Mouse (Mus musculus): ENCODE data around the gene Dhx33. TPM values are rescaled to one million over a fixed set of nuclear protein-coding genes. Genes with fewer than 3 reads are reported as not detected.
A peak's percentile ranks its signal among the peaks of the same experiment; 100 is the strongest.

Dhx33 gene
- total RNA-seq, 2 experiments from 2014 or later, result 13.9 to 19.5 TPM

GRCm38 (mm10) chr11:70982557-70983228 lies 21.5 kb downstream of the Dhx33 start, which contains the start of gene C1qbp:
Gene C1qbp, minus strand, starts transcription at chr11:70983026.
- DNase-seq (ENCODE audit: low spot score in 2 of 2), result peak; percentile 97

- DNase-seq (ENCODE audit: low spot score in 2 of 2), result no peak
These were observed 22.2 kb downstream of the Dhx33 start for GRCm38 (mm10) chr11:70982030-70982429.

GRCm38 (mm10) chr11:70980751-70981510 lies 23.3 kb downstream of the Dhx33 start:
- DNase-seq (ENCODE audit: low spot score in 2 of 2), result no peak

- DNase-seq (ENCODE audit: low spot score in 2 of 2), result no peak
These were observed 24.0 kb downstream of the Dhx33 start for GRCm38 (mm10) chr11:70980232-70980631.

GRCm38 (mm10) chr11:70977293-70977692 lies 26.9 kb downstream of the Dhx33 start:
- no peak for DNase-seq (ENCODE audit: low spot score in 2 of 2)

GRCm38 (mm10) chr11:70975193-70975592 lies 29.0 kb downstream of the Dhx33 start:
- DNase-seq (ENCODE audit: low spot score in 2 of 2), result no peak

- DNase-seq (ENCODE audit: low spot score in 2 of 2), result no peak
These were observed 30.3 kb downstream of the Dhx33 start for GRCm38 (mm10) chr11:70973947-70974346.

GRCm38 (mm10) chr11:70972586-70972985 lies 31.7 kb downstream of the Dhx33 start:
- no peak for DNase-seq (ENCODE audit: low spot score in 2 of 2)

GRCm38 (mm10) chr11:70970560-70971540 lies 33.4 kb downstream of the Dhx33 start:
- no peak for DNase-seq (ENCODE audit: low spot score in 2 of 2)

- DNase-seq (ENCODE audit: low spot score in 2 of 2), result peak; percentile 80 to 91
These were observed 34.2 kb downstream of the Dhx33 start, which contains the start of the genes Nup88 and Rpain for GRCm38 (mm10) chr11:70969821-70970559. Gene Nup88, minus strand, starts transcription at chr11:70969973. Gene Rpain, plus strand, starts transcription at chr11:70970213.

GRCm38 (mm10) chr11:70969271-70969794 lies 34.9 kb downstream of the Dhx33 start:
- no peak for DNase-seq (ENCODE audit: low spot score in 2 of 2)

GRCm38 (mm10) chr11:70964222-70964907 lies 39.9 kb downstream of the Dhx33 start:
- DNase-seq (ENCODE audit: low spot score in 2 of 2), result no peak

GRCm38 (mm10) chr11:70960786-70961554 lies 43.3 kb downstream of the Dhx33 start:
- no peak for DNase-seq (ENCODE audit: low spot score in 2 of 2)

- DNase-seq (ENCODE audit: low spot score in 2 of 2), result no peak
These were observed 49.5 kb downstream of the Dhx33 start for GRCm38 (mm10) chr11:70954711-70955110.

- DNase-seq (ENCODE audit: low spot score in 2 of 2), result no peak
These were observed 59.1 kb downstream of the Dhx33 start for GRCm38 (mm10) chr11:70944935-70945817.

- no peak for DNase-seq (ENCODE audit: low spot score in 2 of 2)
These were observed 60.6 kb downstream of the Dhx33 start for GRCm38 (mm10) chr11:70943651-70944050.

GRCm38 (mm10) chr11:70942596-70942995 lies 61.6 kb downstream of the Dhx33 start:
- DNase-seq (ENCODE audit: low spot score in 2 of 2), result no peak

GRCm38 (mm10) chr11:70935316-70935715 lies 68.9 kb downstream of the Dhx33 start:
- DNase-seq (ENCODE audit: low spot score in 2 of 2), result no peak

Measured in gastrocnemius, postnatal 4 days (tissue).